ENCODE assay signal across 9 mouse cellular contexts in genomic region chr1:180992142-180992541, GRCm38 (mm10). TPM values are rescaled to one million over a fixed set of nuclear protein-coding genes. Genes with fewer than 3 reads are reported as not detected.
A peak's percentile ranks its signal among the peaks of the same experiment; 100 is the strongest.
DNase-seq lines count a peak whose midpoint lies in the region; ATAC-seq and TF ChIP-seq lines count a peak whose summit lies in the region.
"Had no signal": no experiment of that assay in that cellular context is flagged by ENCODE, and none has a peak within 500 bp of the region (broad histone marks: within the 10 kb centered on the region; RNA-seq: fewer than 3 reads in every experiment).

No protein-coding gene starts in this region.

- no peak for ATAC-seq in embryonic facial prominence, embryonic 11.5 days (replicated peaks; ENCODE audit: insufficient number of reproducible peaks, low FRiP score, low TSS enrichment, low read depth)
- ATAC-seq in lung, embryonic 16.5 days (ENCODE audit: low read depth): peak; percentile 43; the same call in 1 of the 2 replicates

- H3K9me3 ChIP-seq in embryonic facial prominence, embryonic 11.5 days (replicated peaks; ENCODE audit: control insufficient read depth, low read length): no peaks in the 10 kb centered on the region
- H3K9me3 ChIP-seq in lung, embryonic 16.5 days (ENCODE audit: control insufficient read depth, low read length): no peaks in the 10 kb centered on the region
- H3K9me3 ChIP-seq: heart, embryonic 15.5 days had no signal

- H3K27me3 ChIP-seq in embryonic facial prominence, embryonic 11.5 days (ENCODE audit: control insufficient read depth, insufficient read depth, low read length): no peaks in the 10 kb centered on the region
- no peaks in the 10 kb centered on the region for H3K27me3 ChIP-seq in lung, embryonic 16.5 days (ENCODE audit: control insufficient read depth, insufficient read depth, low read depth, low read length)

- H3K9ac ChIP-seq in embryonic facial prominence, embryonic 11.5 days (replicated peaks; ENCODE audit: low read length): no peak overlapping the region
- H3K9ac ChIP-seq in lung, embryonic 16.5 days (ENCODE audit: low read length): no peak overlapping the region
- H3K9ac ChIP-seq: heart, embryonic 15.5 days had no signal

- peak; percentile 51 to 88 for DNase-seq in adrenal gland, adult (ENCODE audit: inconsistent age in 2 of 2, low spot score in 1 of 2)
- no peak for DNase-seq in adrenal gland, adult 18-20 months (ENCODE audit: low spot score in 2 of 2)
- peak; percentile 27 to 32 for DNase-seq in left cerebral cortex, adult 2 months (ENCODE audit: extremely low spot score in 1 of 2, low spot score in 2 of 2)
- no peak for DNase-seq in left cerebral cortex, adult 8-10 months (ENCODE audit: low spot score in 2 of 2)
- peak; percentile 85 for DNase-seq in NIH3T3 (ENCODE audit: low read depth)
- DNase-seq in embryonic facial prominence, embryonic 11.5 days (ENCODE audit: low spot score): peak; percentile 81
- no peak for DNase-seq in urinary bladder, postnatal 36 days (ENCODE audit: low spot score in 2 of 2)

- H3K4me1 ChIP-seq in embryonic facial prominence, embryonic 11.5 days (ENCODE audit: control insufficient read depth, insufficient read depth, low read length): no peaks in the 10 kb centered on the region
- H3K4me1 ChIP-seq in lung, embryonic 16.5 days (replicated peaks; ENCODE audit: control insufficient read depth, insufficient read depth, low read length): no peaks in the 10 kb centered on the region

- intact Hi-C loops in left cerebral cortex, adult 2 months (cut with DNase I): loop anchor here (1.0 to 5.0 kb wide), 2 partner anchors 47 to 105 kb away; no protein-coding TSS in a partner anchor

- H3K4me3 ChIP-seq in left cerebral cortex, adult 2 months: no peak overlapping the region
- H3K4me3 ChIP-seq in embryonic facial prominence, embryonic 11.5 days (ENCODE audit: low read depth, low read length): no peak overlapping the region
- H3K4me3 ChIP-seq in lung, embryonic 16.5 days (ENCODE audit: low read length): no peak overlapping the region
- H3K4me3 ChIP-seq: heart, embryonic 15.5 days had no signal

- no peak overlapping the region for H3K27ac ChIP-seq in left cerebral cortex, adult 2 months
- H3K27ac ChIP-seq in embryonic facial prominence, embryonic 11.5 days (replicated peaks; ENCODE audit: low read depth, low read length): no peak overlapping the region
- no peak overlapping the region for H3K27ac ChIP-seq in lung, embryonic 16.5 days (ENCODE audit: low read length)
- H3K27ac ChIP-seq: heart, embryonic 15.5 days had no signal

- no peak overlapping the region for H3K4me2 ChIP-seq in embryonic facial prominence, embryonic 11.5 days (ENCODE audit: low read depth, low read length)
- H3K4me2 ChIP-seq in lung, embryonic 16.5 days (ENCODE audit: low read depth, low read length): no peak overlapping the region
- H3K4me2 ChIP-seq: heart, embryonic 15.5 days had no signal

- H3K36me3 ChIP-seq in embryonic facial prominence, embryonic 11.5 days (replicated peaks; ENCODE audit: control insufficient read depth, insufficient read depth, low read depth, low read length): no peaks in the 10 kb centered on the region
- H3K36me3 ChIP-seq in lung, embryonic 16.5 days (ENCODE audit: control insufficient read depth, insufficient read depth, low read length): no peaks in the 10 kb centered on the region
- H3K36me3 ChIP-seq: heart, embryonic 15.5 days had no signal

- peak; percentile 82 for TF ChIP-seq CTCF in left cerebral cortex, adult 2 months (IDR thresholded peaks at IDR 0.05)

- WGBS in embryonic facial prominence, embryonic 11.5 days: 65% methylated on average over 3 of the region's 3 CpGs
- WGBS in lung, embryonic 16.5 days: 49% methylated on average over 3 of the region's 3 CpGs

RNA-seq across cellular contexts. Expression of gene Ephx1, which starts 28.6 kb away (rescaled TPM):
- 100 to 1,000 TPM; 198 to 228 TPM for total RNA-seq in adrenal gland, adult 18-20 months (2021)
- 10 to 100 TPM; 29.5 to 32.1 TPM for total RNA-seq in left cerebral cortex, adult 2 months (2021)
- 10 to 100 TPM; 36.8 to 45.6 (median 41.1) TPM for total RNA-seq in left cerebral cortex, adult 8-10 months (2022)
- 1.4 and 2.1 TPM in 2 replicates for polyA plus RNA-seq in embryonic facial prominence, embryonic 11.5 days (2014; fragmentation: Nextera tagmentation; extraction: Ambion mirVana)
- 11.8 and 12.8 TPM in 2 replicates for polyA plus RNA-seq in lung, embryonic 16.5 days (2015; fragmentation: Nextera tagmentation; extraction: Ambion mirVana)

RNA-seq across cellular contexts. Expression of gene Tmem63a, which starts 50.0 kb away (rescaled TPM):
- total RNA-seq in adrenal gland, adult 18-20 months (2021): 10 to 100 TPM; 44.7 to 77.9 TPM
- total RNA-seq in left cerebral cortex, adult 2 months (2021): 10 to 100 TPM; 15.4 to 16.3 TPM
- 10 to 100 TPM; 26.8 to 31.9 (median 30.4) TPM for total RNA-seq in left cerebral cortex, adult 8-10 months (2022)
- 3.1 TPM in 2 replicates for polyA plus RNA-seq in embryonic facial prominence, embryonic 11.5 days (2014; fragmentation: Nextera tagmentation; extraction: Ambion mirVana)
- polyA plus RNA-seq in lung, embryonic 16.5 days (2015; fragmentation: Nextera tagmentation; extraction: Ambion mirVana): 15.8 and 16.4 TPM in 2 replicates

RNA-seq across cellular contexts. Expression of gene Lefty1, which starts 57.3 kb away (rescaled TPM):
- 1 to 10 TPM; 3.3 to 5.7 TPM for total RNA-seq in adrenal gland, adult 18-20 months (2021)
- total RNA-seq in left cerebral cortex, adult 2 months (2021): under 1 TPM in 1 of 2 experiments, not detected in 1; 0.77 TPM
- total RNA-seq in left cerebral cortex, adult 8-10 months (2022): under 1 TPM; 0.22 to 0.70 (median 0.49) TPM
- 0.33 and 0.38 TPM in 2 replicates for polyA plus RNA-seq in embryonic facial prominence, embryonic 11.5 days (2014; fragmentation: Nextera tagmentation; extraction: Ambion mirVana)
- 1.5 and 1.6 TPM in 2 replicates for polyA plus RNA-seq in lung, embryonic 16.5 days (2015; fragmentation: Nextera tagmentation; extraction: Ambion mirVana)

RNA-seq across cellular contexts. Expression of gene 9130409I23Rik, which starts 58.9 kb away (rescaled TPM):
- not detected for total RNA-seq in adrenal gland, adult 18-20 months (2021)
- not detected for total RNA-seq in left cerebral cortex, adult 2 months (2021)
- not detected for total RNA-seq in left cerebral cortex, adult 8-10 months (2022)
- not detected in 2 replicates for polyA plus RNA-seq in embryonic facial prominence, embryonic 11.5 days (2014; fragmentation: Nextera tagmentation; extraction: Ambion mirVana)
- not detected in 2 replicates for polyA plus RNA-seq in lung, embryonic 16.5 days (2015; fragmentation: Nextera tagmentation; extraction: Ambion mirVana)
- polyA plus RNA-seq: heart, embryonic 15.5 days had no signal

Comparison
In these comparisons a context has a peak if more than half of its experiments do, and no peak if none do; other contexts are left out.
1. DNase-seq: peak in adrenal gland, adult (2 of 2), left cerebral cortex, adult 2 months (2 of 2), NIH3T3 (single experiment) and embryonic facial prominence, embryonic 11.5 days (single experiment); none in adrenal gland, adult 18-20 months (0 of 2), left cerebral cortex, adult 8-10 months (0 of 2) and urinary bladder, postnatal 36 days (0 of 2).
2. RNA of gene Ephx1, which starts 28.6 kb away (total RNA-seq): 198 to 228 TPM in adrenal gland, adult 18-20 months; 36.8 to 45.6 TPM in left cerebral cortex, adult 8-10 months and 29.5 to 32.1 TPM in left cerebral cortex, adult 2 months; every median in the first group is over 4 times any median in the second.